Mouse (Mus musculus): ENCODE measurements around the gene Wfdc13. TPM values are rescaled to one million over a fixed set of nuclear protein-coding genes. Genes with fewer than 3 reads are reported as not detected.
"Not testable (repeated sequence)": the region's sequence is repeated elsewhere in the genome, so short reads cannot be mapped to it uniquely, and the experiment has no call there.

Gene Wfdc13
- total RNA-seq, 2 experiments from 2014 or later, result not detected

GRCm38 (mm10) chr2:164715005-164715404, 30.1 kb downstream of the Wfdc13 start, which contains the start of gene Spint5:
Gene Spint5 (plus strand): TSS chr2:164715305.
- ATAC-seq (replicated peaks; ENCODE audit: poor library complexity), result no peak

- not testable (repeated sequence) for ATAC-seq (replicated peaks; ENCODE audit: poor library complexity)
Observed at GRCm38 (mm10) chr2:164716194-164716786, 31.4 kb downstream of the Wfdc13 start.

GRCm38 (mm10) chr2:164723276-164723675, 38.4 kb downstream of the Wfdc13 start:
- no peak for ATAC-seq (replicated peaks; ENCODE audit: poor library complexity)

DNA sequence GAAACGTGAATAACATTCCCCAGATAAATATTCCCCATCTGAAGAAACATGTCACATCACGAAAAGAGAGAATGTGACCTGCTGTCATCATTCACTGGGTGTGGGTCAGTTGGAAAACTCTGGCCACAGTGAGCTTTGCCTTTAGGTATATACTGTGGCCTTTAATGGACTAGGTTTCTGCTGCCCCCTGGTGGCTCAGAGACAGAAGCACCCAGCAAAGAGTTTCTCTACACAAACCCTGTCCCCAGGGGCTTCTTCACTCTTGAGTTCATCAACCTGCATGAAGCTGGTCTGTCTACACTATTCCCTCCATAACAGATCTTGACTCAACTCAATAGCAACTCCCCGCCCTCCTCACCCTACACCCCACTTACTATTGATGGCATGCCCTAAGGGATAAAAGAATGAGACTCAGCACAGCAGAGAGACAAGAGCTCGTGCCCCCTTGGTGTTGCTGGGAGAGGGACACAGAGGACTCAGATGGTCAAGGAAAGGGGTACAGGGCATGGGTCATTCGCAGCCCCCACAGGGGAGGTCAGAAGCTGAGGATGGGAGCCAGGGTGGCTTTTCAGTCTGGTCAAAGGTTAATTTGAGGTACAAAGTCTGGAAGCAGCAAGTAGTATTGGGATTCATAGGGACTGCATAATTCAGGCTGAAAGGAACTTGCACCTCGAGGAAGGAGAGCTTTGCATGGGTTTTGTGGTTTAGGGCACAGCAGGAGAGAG, 41.1 kb downstream of the Wfdc13 start:
- peak; percentile 80 for ATAC-seq (replicated peaks; ENCODE audit: poor library complexity)

DNA sequence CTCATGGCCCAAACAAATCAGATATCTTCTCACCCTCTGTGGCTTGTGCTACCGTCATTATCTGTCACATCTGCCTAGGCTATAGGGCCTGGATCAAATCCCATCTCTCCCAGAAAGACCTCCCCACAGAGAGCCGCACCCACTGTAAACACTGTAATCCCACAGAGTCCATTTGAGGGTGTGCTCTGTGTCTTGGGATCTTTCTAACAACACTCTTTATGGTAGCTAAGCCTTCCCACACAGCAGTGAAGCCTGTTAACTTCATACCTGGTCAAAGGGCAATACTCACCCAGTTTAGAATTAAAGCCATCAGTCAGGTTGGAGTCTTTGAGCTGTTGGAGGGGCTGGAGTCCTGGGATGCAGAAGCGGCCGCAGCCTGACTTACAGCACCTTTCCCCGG, 46.8 kb downstream of the Wfdc13 start:
- ATAC-seq (replicated peaks; ENCODE audit: poor library complexity), result no peak

DNA sequence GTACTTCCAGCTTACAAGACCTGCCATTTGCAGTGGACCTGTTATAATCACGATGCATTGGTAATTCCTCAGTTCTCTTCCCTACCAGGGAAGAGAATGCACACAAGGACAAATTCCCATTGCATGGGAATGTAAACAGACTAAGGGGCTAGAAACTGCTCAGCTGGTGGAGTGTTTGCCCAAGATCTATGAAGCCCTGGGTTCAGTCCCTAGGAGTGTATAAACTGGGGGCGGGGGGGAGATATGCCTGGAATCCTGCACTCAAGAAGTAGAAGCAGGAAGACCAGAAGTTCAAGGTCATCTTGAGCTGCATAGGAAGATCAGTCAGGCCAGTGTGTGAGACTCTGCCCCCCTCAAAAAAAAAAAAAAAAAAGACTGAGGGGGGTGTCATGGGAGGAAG, 48.4 kb downstream of the Wfdc13 start:
- no peak for ATAC-seq (replicated peaks; ENCODE audit: poor library complexity)

DNA sequence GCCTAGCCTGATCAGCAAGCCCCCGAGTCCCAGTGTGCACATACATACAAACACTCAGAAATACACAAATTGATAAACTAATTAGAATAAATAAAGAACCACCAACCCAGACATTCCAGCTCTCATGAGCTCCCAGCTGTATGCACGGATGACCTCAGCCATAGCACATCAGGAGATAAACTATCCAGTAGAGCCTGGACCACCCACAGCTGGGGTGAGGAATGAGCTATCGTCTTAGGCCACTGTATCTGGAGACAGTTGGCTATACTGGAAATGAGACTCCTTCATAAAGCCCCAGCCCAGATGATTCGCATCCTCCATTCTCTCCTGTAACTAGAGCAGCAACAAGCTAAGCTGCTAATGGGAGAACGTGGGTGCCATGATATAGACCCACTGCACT, 49.9 kb downstream of the Wfdc13 start:
- ATAC-seq (replicated peaks; ENCODE audit: poor library complexity), result no peak

DNA sequence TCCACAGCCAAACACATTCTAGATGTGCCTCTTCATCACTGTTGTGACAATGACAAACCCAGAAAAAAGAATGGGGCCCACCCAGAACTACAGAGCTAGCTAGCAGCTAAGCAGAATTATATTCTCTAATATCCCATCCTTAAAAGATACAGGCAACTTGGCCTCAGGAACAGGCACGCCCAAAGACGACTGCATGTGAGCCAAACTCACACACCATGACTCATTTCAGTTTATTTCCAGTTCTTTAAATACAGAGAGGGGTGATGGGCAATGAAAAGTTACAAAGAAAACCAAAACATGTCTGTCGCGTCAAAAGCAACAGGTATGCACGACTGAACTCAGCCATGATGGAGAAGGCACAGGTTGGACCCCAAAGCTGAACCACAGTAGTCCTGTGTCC, 50.5 kb downstream of the Wfdc13 start:
- no peak for ATAC-seq (replicated peaks; ENCODE audit: poor library complexity)

Other genes with a start within 250 kb of the Wfdc13 start
Only the 30 nearest of the 32 such genes appear.
- gene Gm20458, start 224.1 kb upstream of the Wfdc13 start, total RNA-seq (2015), result not detected in 2 replicates
- gene Gm20458, start 224.1 kb upstream of the Wfdc13 start, total RNA-seq (2017), result not detected in 2 replicates
- gene Trp53tg5, start 211.4 kb upstream of the Wfdc13 start, total RNA-seq (2015), result not detected in 2 replicates
- gene Trp53tg5, start 211.4 kb upstream of the Wfdc13 start, total RNA-seq (2017), result not detected in 2 replicates
- 1.1 and 2.7 TPM in 2 replicates for gene Dbndd2, start 199.0 kb upstream of the Wfdc13 start, total RNA-seq (2015)
- gene Dbndd2, start 199.0 kb upstream of the Wfdc13 start, total RNA-seq (2017), result 0.04 and 0.47 TPM in 2 replicates
- 75.1 and 80.0 TPM in 2 replicates for gene Pigt, start 187.6 kb upstream of the Wfdc13 start, total RNA-seq (2015)
- gene Pigt, start 187.6 kb upstream of the Wfdc13 start, total RNA-seq (2017), result 34.3 and 42.0 TPM in 2 replicates
- gene Wfdc2, start 122.7 kb upstream of the Wfdc13 start, total RNA-seq (2015), result not detected in 2 replicates
- gene Wfdc2, start 122.7 kb upstream of the Wfdc13 start, total RNA-seq (2017), result 1.8 TPM in 1 of 2 replicates, not detected in the other
- gene Spint3, start 111.6 kb upstream of the Wfdc13 start, total RNA-seq (2015), result not detected in 2 replicates
- not detected in 2 replicates for gene Spint3, start 111.6 kb upstream of the Wfdc13 start, total RNA-seq (2017)
- not detected in 2 replicates for gene Wfdc6a, start 99.7 kb upstream of the Wfdc13 start, total RNA-seq (2015)
- not detected in 2 replicates for gene Wfdc6a, start 99.7 kb upstream of the Wfdc13 start, total RNA-seq (2017)
- not detected in 2 replicates for gene Eppin, start 91.5 kb upstream of the Wfdc13 start, total RNA-seq (2015)
- not detected in 2 replicates for gene Eppin, start 91.5 kb upstream of the Wfdc13 start, total RNA-seq (2017)
- not detected in 2 replicates for gene Wfdc6b, start 71.6 kb upstream of the Wfdc13 start, total RNA-seq (2015)
- not detected in 2 replicates for gene Wfdc6b, start 71.6 kb upstream of the Wfdc13 start, total RNA-seq (2017)
- gene Wfdc8, start 71.5 kb upstream of the Wfdc13 start, total RNA-seq (2015), result not detected in 2 replicates
- not detected in 2 replicates for gene Wfdc8, start 71.5 kb upstream of the Wfdc13 start, total RNA-seq (2017)
- 0.56 TPM in 1 of 2 replicates, not detected in the other for gene Wfdc16, start 46.3 kb upstream of the Wfdc13 start, total RNA-seq (2015)
- 0.08 TPM in 1 of 2 replicates, not detected in the other for gene Wfdc16, start 46.3 kb upstream of the Wfdc13 start, total RNA-seq (2017)
- not detected in 2 replicates for gene Wfdc10, start 29.1 kb upstream of the Wfdc13 start, total RNA-seq (2015)
- gene Wfdc10, start 29.1 kb upstream of the Wfdc13 start, total RNA-seq (2017), result not detected in 2 replicates
- gene Wfdc9, start 28.5 kb upstream of the Wfdc13 start, total RNA-seq (2015), result not detected in 2 replicates
- not detected in 2 replicates for gene Wfdc9, start 28.5 kb upstream of the Wfdc13 start, total RNA-seq (2017)
- gene Wfdc11, start 11.0 kb upstream of the Wfdc13 start, total RNA-seq (2015), result not detected in 2 replicates
- not detected in 2 replicates for gene Wfdc11, start 11.0 kb upstream of the Wfdc13 start, total RNA-seq (2017)
- gene Spint4, start 13.4 kb downstream of the Wfdc13 start, total RNA-seq (2015), result not detected in 2 replicates
- not detected in 2 replicates for gene Spint4, start 13.4 kb downstream of the Wfdc13 start, total RNA-seq (2017)
- not detected in 2 replicates for gene Spint5, start 30.2 kb downstream of the Wfdc13 start, total RNA-seq (2015)
- gene Spint5, start 30.2 kb downstream of the Wfdc13 start, total RNA-seq (2017), result not detected in 2 replicates
- 0.20 and 0.29 TPM in 2 replicates for gene Wfdc3, start 60.8 kb downstream of the Wfdc13 start, total RNA-seq (2015)
- gene Wfdc3, start 60.8 kb downstream of the Wfdc13 start, total RNA-seq (2017), result 0.41 TPM in 1 of 2 replicates, not detected in the other
- gene Dnttip1, start 60.9 kb downstream of the Wfdc13 start, total RNA-seq (2015), result 24.1 and 31.3 TPM in 2 replicates
- gene Dnttip1, start 60.9 kb downstream of the Wfdc13 start, total RNA-seq (2017), result 32.0 and 38.4 TPM in 2 replicates
- 271 and 279 TPM in 2 replicates for gene Ube2c, start 84.8 kb downstream of the Wfdc13 start, total RNA-seq (2015)
- 142 and 184 TPM in 2 replicates for gene Ube2c, start 84.8 kb downstream of the Wfdc13 start, total RNA-seq (2017)
- not detected in 2 replicates for gene Tnnc2, start 94.9 kb downstream of the Wfdc13 start, total RNA-seq (2015)
- gene Tnnc2, start 94.9 kb downstream of the Wfdc13 start, total RNA-seq (2017), result not detected in 2 replicates
- 0.42 and 0.49 TPM in 2 replicates for gene Snx21, start 100.7 kb downstream of the Wfdc13 start, total RNA-seq (2015)
- gene Snx21, start 100.7 kb downstream of the Wfdc13 start, total RNA-seq (2017), result 0.37 and 0.88 TPM in 2 replicates
- gene Acot8, start 119.8 kb downstream of the Wfdc13 start, total RNA-seq (2015), result 13.2 and 14.2 TPM in 2 replicates
- gene Acot8, start 119.8 kb downstream of the Wfdc13 start, total RNA-seq (2017), result 22.2 and 26.4 TPM in 2 replicates
- 4.3 and 6.7 TPM in 2 replicates for gene Zswim3, start 120.0 kb downstream of the Wfdc13 start, total RNA-seq (2015)
- gene Zswim3, start 120.0 kb downstream of the Wfdc13 start, total RNA-seq (2017), result 2.5 and 2.8 TPM in 2 replicates
- 6.3 and 9.0 TPM in 2 replicates for gene Zswim1, start 137.6 kb downstream of the Wfdc13 start, total RNA-seq (2015)
- gene Zswim1, start 137.6 kb downstream of the Wfdc13 start, total RNA-seq (2017), result 3.1 and 4.4 TPM in 2 replicates
- gene Spata25, start 143.4 kb downstream of the Wfdc13 start, total RNA-seq (2015), result not detected in 2 replicates
- gene Spata25, start 143.4 kb downstream of the Wfdc13 start, total RNA-seq (2017), result not detected in 2 replicates
- 69.5 and 69.8 TPM in 2 replicates for gene Ctsa, start 147.8 kb downstream of the Wfdc13 start, total RNA-seq (2015)
- 71.5 and 77.0 TPM in 2 replicates for gene Ctsa, start 147.8 kb downstream of the Wfdc13 start, total RNA-seq (2017)
- gene Neurl2, start 148.3 kb downstream of the Wfdc13 start, total RNA-seq (2015), result 3.4 and 4.3 TPM in 2 replicates
- 0.57 and 1.9 TPM in 2 replicates for gene Neurl2, start 148.3 kb downstream of the Wfdc13 start, total RNA-seq (2017)
- gene Pltp, start 172.6 kb downstream of the Wfdc13 start, total RNA-seq (2015), result 0.10 TPM in 1 of 2 replicates, not detected in the other
- gene Pltp, start 172.6 kb downstream of the Wfdc13 start, total RNA-seq (2017), result not detected in 2 replicates
- 34.1 and 36.3 TPM in 2 replicates for gene Pcif1, start 194.2 kb downstream of the Wfdc13 start, total RNA-seq (2015)
- 21.7 and 40.4 TPM in 2 replicates for gene Pcif1, start 194.2 kb downstream of the Wfdc13 start, total RNA-seq (2017)
- gene Zfp335, start 226.7 kb downstream of the Wfdc13 start, total RNA-seq (2015), result 10.4 and 11.3 TPM in 2 replicates
- gene Zfp335, start 226.7 kb downstream of the Wfdc13 start, total RNA-seq (2017), result 6.8 and 8.2 TPM in 2 replicates